Mouse (Mus musculus) erythroblast, embryonic 14.5 days (primary cell): ENCODE results near the gene 4930404H24Rik. TPM values are rescaled to one million over a fixed set of nuclear protein-coding genes. Genes with fewer than 3 reads are reported as not detected.

Experiments used
- H3K27me3 ChIP-seq: 2 replicates; pipeline ENCODE4 v1.6.1; 2012; ENCODE audit warnings: inconsistent platforms; ENCODE audit not compliant: control insufficient read depth
- H3K36me3 ChIP-seq: 2 replicates; pipeline ENCODE4 v1.6.1; 2012; ENCODE audit warnings: mild to moderate bottlenecking, inconsistent platforms; ENCODE audit not compliant: control insufficient read depth
- H3K4me1 ChIP-seq: 2 replicates; pipeline ENCODE4 v1.6.1; 2012; ENCODE audit warnings: inconsistent platforms; ENCODE audit not compliant: control insufficient read depth
- H3K4me3 ChIP-seq: replicated peaks from 2 replicates; pipeline ENCODE3; 2012; ENCODE audit warnings: moderate library complexity, mild to moderate bottlenecking, inconsistent platforms
- H3K9me3 ChIP-seq: 2 replicates; pipeline ENCODE4 v1.6.1; 2012; ENCODE audit warnings: low read length, inconsistent platforms, mixed read lengths; ENCODE audit not compliant: control insufficient read depth
- GATA1 ChIP-seq: IDR thresholded peaks from 2 replicates; pipeline ENCODE4 v1.6.1; 2012; ENCODE audit warnings: low read length, inconsistent platforms, mixed read lengths
- TAL1 ChIP-seq: IDR thresholded peaks from 3 replicates; pipeline ENCODE4 v1.6.1; 2012; ENCODE audit warnings: low read length, inconsistent platforms, mixed read lengths
- polyA plus RNA-seq: library from polyadenylated mRNA; stranded (reverse); fragments of >175 nt; gene quantifications from 2 replicates; pipeline ENCODE4 v1.2.3, GENCODE M21; 2012

The 4930404H24Rik gene
- polyA plus RNA-seq, 1 experiment, result not detected

DNA sequence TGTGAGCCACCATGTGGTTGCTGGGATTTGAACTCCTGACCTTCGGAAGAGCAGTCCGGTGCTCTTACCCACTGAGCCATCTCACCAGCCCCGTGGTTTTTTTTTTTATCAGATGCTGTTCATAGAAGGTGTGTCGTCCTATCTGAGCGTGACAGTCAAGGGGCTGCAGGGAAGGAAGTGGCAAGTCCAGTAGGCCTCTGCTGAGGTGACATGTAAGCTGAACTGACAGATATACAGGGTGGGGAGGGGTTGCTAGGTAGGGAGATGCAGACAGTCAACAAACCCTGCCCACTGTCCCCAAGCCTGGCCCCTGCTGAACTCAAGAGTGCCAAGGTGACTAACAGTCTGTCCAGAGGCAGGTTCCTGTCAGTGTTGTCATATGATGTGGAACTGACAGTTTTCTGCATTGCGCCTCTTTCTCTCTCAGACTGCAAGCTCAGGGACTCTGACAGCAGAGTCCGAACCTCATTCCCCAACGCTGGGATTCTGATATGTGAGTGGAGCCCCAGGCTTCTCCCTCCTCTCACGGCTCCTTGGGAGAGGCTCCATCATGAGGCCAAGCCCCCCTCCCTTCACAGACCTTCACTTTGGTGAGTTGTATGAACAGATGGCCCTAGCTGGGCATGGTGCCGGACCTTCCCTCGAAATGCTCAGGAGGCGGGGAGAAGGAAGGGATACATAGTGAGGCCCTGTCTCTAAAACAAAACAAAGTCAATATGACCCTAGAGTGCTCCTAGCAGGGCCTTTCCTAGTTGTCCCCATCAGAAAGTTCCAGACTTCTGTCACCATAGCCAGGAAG is 38.4 kb upstream of the 4930404H24Rik start:
- peaks cover 65% of the 10 kb centered on the region for H3K36me3 ChIP-seq
- H3K4me1 ChIP-seq, result peaks cover 68% of the 10 kb centered on the region
- peak overlapping the region; percentile 34 for H3K4me3 ChIP-seq
- H3K27me3 ChIP-seq, result no peaks in the 10 kb centered on the region
- TF ChIP-seq TAL1 (peak; percentile 43), GATA1 (0 out of 2 replicates have a peak, but pooled peaks have one; percentile 31)
- no peaks in the 10 kb centered on the region for H3K9me3 ChIP-seq

DNA sequence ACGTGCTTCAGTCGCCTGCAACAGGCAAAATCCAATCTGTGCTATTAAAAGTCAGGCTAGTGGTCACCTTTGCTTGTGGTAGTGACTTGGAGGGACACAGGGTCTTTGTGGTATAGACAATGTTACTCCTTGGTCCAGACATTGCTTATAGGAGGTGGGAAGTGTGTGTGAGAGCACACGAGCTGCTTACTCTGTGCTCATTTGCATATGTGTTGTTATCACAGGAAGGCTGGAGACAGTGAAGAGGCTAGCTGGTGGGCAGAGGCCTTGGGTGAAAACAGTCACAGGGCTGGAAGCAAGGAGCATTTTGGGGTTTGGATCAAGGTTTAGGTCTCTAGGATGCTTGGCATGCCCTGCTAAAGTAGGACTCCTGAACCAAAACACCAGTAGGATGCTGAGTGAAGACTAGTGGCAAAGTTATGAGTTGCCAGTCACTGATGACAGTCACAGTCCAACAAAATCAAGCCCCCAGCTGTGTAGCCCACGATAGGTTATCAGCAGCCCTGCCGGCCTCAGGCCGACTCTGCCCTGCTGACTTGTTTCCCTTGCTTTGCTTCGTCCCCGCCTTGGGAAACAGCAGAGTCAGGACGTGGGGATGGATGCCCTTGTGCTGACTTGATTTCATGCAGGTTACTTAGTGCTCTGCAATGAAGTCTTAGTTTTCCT is 37.6 kb upstream of the 4930404H24Rik start:
- H3K4me1 ChIP-seq, result peaks cover 68% of the 10 kb centered on the region
- peak overlapping the region; percentile 34 for H3K4me3 ChIP-seq

GRCm38 (mm10) chr2:153457467-153457866 is 35.1 kb upstream of the 4930404H24Rik start:
- H3K4me1 ChIP-seq, result peaks cover 61% of the 10 kb centered on the region
- H3K27me3 ChIP-seq, result no peaks in the 10 kb centered on the region
- no peak for TF ChIP-seq TAL1
- no peak for TF ChIP-seq GATA1
- no peak overlapping the region for H3K4me3 ChIP-seq
- H3K9me3 ChIP-seq, result no peaks in the 10 kb centered on the region
- H3K36me3 ChIP-seq, result peaks cover 79% of the 10 kb centered on the region

More for the DNA sequence above, 37.6 kb upstream of the 4930404H24Rik start:
- Histone ChIP-seq H3K27me3 (no peaks in the 10 kb centered on the region), H3K36me3 (peaks cover 70% of the 10 kb centered on the region), H3K9me3 (no peaks in the 10 kb centered on the region)
- TF ChIP-seq GATA1, result peak; percentile 93
- TF ChIP-seq TAL1, result peak; percentile 91

- Histone ChIP-seq H3K4me1 (peaks cover 55% of the 10 kb centered on the region), H3K27me3 (no peaks in the 10 kb centered on the region), H3K9me3 (no peaks in the 10 kb centered on the region), H3K36me3 (peaks cover 80% of the 10 kb centered on the region), H3K4me3 (no peak overlapping the region)
- TF ChIP-seq TAL1 (no peak), GATA1 (no peak)
Observed at GRCm38 (mm10) chr2:153458022-153458441, 34.6 kb upstream of the 4930404H24Rik start.

DNA sequence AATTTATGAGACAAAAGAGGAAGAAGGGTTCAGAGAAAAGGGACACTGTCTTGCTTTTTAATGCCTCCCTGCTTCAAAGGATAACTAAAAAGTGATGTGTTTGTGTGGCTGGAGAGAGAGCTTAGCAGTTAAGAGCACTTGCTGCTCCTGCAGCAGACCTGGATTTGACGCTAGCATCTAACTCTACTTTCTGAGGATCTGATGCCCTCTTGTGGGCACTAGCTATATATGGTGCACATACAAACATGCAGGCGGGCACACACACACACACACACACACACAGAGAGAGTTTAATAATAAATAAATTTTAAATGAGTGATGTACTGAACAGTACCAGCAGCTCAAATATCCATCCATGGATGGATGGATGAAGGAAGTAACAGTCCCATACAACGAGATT is 29.3 kb upstream of the 4930404H24Rik start:
- TF ChIP-seq GATA1 (no peak), TAL1 (no peak)
- Histone ChIP-seq H3K27me3 (no peaks in the 10 kb centered on the region), H3K9me3 (no peaks in the 10 kb centered on the region), H3K36me3 (peaks cover 76% of the 10 kb centered on the region), H3K4me1 (peaks cover 7% of the 10 kb centered on the region), H3K4me3 (no peak overlapping the region)

- H3K36me3 ChIP-seq, result peaks cover 83% of the 10 kb centered on the region
Observed at GRCm38 (mm10) chr2:153467372-153467771, 25.2 kb upstream of the 4930404H24Rik start.

DNA sequence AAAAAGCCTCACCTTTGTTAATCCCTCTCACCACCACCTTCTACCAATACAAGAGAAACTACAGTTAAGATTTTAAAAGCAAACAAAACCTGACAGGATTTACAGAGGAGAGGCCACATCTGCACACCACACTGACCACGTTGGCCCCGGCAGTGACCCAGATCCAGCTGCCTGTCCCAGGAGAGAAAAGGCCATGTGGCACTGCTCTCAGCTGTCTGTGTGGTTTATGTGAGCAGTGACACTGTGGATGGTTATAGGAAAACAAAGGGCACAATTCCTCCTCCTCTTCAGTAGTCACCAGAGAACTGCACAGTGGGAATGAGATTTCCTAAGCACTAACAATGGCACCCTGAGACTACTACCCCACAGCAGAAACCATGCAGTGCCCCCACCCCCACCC is 23.3 kb upstream of the 4930404H24Rik start:
- TF ChIP-seq TAL1 (no peak), GATA1 (no peak)
- Histone ChIP-seq H3K4me1 (peaks cover 6% of the 10 kb centered on the region), H3K9me3 (no peaks in the 10 kb centered on the region), H3K36me3 (peaks cover 82% of the 10 kb centered on the region), H3K4me3 (no peak overlapping the region), H3K27me3 (no peaks in the 10 kb centered on the region)

More at GRCm38 (mm10) chr2:153467372-153467771, 25.2 kb upstream of the 4930404H24Rik start:
- TF ChIP-seq TAL1, result no peak
- H3K4me1 ChIP-seq, result peaks cover 6% of the 10 kb centered on the region
- no peaks in the 10 kb centered on the region for H3K27me3 ChIP-seq
- H3K9me3 ChIP-seq, result no peaks in the 10 kb centered on the region
- H3K4me3 ChIP-seq, result no peak overlapping the region

DNA sequence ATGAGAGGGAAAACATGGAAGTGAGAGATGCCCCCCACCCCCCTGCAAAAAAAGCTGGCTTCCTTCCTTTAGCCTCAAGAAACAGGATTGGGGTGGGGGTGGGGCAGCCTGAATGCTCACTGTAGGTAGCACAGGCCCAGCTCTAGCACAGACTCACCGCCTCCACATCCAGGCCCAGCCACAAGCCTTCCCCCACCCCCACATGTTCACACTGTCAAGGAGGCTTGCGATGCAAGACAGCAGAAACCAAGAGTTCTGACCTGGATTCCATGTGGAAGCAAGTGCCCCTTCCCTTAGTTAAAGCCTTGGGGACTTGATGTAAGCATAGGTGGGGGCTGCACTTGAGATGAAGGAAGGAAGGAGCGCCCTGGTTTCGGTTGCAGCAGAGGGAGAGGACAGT is 22.8 kb upstream of the 4930404H24Rik start:
- H3K36me3 ChIP-seq, result peaks cover 82% of the 10 kb centered on the region
- TF ChIP-seq GATA1, result no peak
- TF ChIP-seq TAL1, result no peak
- peaks cover 6% of the 10 kb centered on the region for H3K4me1 ChIP-seq
- no peak overlapping the region for H3K4me3 ChIP-seq
- H3K27me3 ChIP-seq, result no peaks in the 10 kb centered on the region
- no peaks in the 10 kb centered on the region for H3K9me3 ChIP-seq

DNA sequence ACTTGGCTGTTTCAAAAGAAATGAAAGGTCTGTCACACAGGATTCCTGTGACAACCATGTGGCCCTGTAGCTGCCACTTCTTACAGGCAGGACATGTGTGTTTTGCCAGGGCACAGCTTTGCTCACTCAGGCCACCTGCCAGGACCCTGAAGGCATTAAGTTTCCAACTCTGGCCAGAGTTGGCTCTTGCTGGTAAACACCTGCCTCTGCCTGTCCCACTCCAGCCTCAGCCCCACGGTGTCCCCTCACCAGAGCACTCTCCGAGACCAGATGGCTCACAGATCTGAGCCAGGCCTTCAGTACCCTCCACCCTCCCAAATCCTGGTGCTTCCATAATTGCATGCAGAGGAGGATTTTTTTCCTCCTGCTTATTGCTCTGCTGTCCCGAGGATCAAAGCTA is 21.6 kb upstream of the 4930404H24Rik start:
- peaks cover 84% of the 10 kb centered on the region for H3K36me3 ChIP-seq
- no peaks in the 10 kb centered on the region for H3K9me3 ChIP-seq
- no peak overlapping the region for H3K4me3 ChIP-seq
- H3K4me1 ChIP-seq, result peaks cover 15% of the 10 kb centered on the region
- H3K27me3 ChIP-seq, result no peaks in the 10 kb centered on the region
- no peak for TF ChIP-seq TAL1
